Mouse (Mus musculus): Measurements from ENCODE around the gene Scrg1. TPM values are rescaled to one million over a fixed set of nuclear protein-coding genes. Genes with fewer than 3 reads are reported as not detected.

The Scrg1 gene
- polyA plus RNA-seq, 1 experiment from 2014 or later = 0.21 TPM

DNA sequence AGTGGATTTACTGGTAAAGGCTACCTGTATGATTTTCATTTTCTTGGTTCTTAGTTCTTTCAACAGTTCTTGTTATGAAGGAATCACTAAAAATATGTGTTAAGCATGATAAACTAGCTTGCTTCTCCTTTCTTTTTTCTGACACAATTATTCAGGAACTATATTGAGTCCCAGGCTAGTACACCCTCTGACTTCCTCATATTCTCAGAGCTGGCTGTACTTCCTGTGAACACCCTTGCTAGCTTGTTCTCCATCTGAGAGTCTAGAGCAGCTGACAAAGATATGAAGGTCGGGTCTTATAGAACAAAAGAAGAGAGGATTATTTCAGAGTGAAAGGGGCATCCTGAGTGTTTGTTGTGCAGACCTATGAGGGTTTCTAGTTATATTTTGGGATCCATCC, 7.1 kb downstream of the Scrg1 start:
- no peaks in the 10 kb centered on the region for H3K9me3 ChIP-seq
- no peak overlapping the region for H3K9ac ChIP-seq
- no peak overlapping the region for H3K4me2 ChIP-seq (replicated peaks)
- H3K4me1 ChIP-seq (replicated peaks) = no peaks in the 10 kb centered on the region
- H3K27ac ChIP-seq = no peak overlapping the region
- WGBS = 58% methylated on average over 1 of the region's 1 CpGs
- H3K4me3 ChIP-seq (replicated peaks) = no peak overlapping the region
- no peak for ATAC-seq
- no peaks in the 10 kb centered on the region for H3K36me3 ChIP-seq
- H3K27me3 ChIP-seq (replicated peaks) = no peaks in the 10 kb centered on the region

DNA sequence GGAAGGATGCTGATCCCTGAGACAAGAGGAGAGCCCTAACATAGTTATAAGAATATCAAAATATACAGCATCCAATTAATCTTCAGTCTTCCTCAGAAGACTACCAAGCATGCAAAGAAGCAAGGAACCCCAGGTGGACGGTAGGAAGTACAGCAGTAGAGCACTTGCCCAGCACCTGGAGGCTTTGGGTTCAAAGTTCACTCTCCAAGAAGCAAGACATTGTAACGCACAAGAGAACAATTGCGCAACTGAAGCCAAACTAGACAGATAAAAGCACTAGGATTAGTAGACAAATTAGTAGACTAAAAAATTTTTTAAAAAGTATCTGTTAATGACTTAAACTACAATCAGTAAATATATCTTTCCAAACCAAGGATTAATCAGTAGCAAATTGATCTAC, 8.0 kb downstream of the Scrg1 start:
- no peak overlapping the region for H3K9ac ChIP-seq
- ATAC-seq = peak; percentile 76

DNA sequence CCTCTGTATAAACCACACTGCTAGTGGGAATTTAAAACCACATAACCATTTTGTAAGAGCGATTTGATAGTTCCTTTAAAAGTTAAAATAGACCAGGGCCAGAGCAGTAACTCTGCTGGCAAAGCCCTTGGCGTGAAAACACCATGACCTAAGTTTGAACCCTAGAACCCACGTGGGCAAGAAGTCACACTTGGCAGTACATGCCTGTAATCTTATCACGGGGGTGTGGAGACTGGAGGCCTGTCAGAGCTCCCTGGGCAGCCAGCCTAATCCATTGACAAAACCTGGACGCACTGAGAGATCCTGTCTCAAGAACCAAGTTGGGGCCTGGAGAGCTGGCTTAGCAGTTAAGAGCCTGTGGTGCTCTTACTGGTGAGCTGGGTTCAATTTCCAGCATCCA, 12.9 kb downstream of the Scrg1 start:
- no peaks in the 10 kb centered on the region for H3K36me3 ChIP-seq
- 31% methylated on average over 5 of the region's 5 CpGs for WGBS
- H3K27ac ChIP-seq = no peak overlapping the region
- H3K4me2 ChIP-seq (replicated peaks) = no peak overlapping the region
- H3K27me3 ChIP-seq (replicated peaks) = no peaks in the 10 kb centered on the region
- ATAC-seq = peak; percentile 71; the same call in 1 of the 2 replicates
- H3K9ac ChIP-seq = no peak overlapping the region
- no peaks in the 10 kb centered on the region for H3K4me1 ChIP-seq (replicated peaks)
- H3K9me3 ChIP-seq = no peaks in the 10 kb centered on the region
- H3K4me3 ChIP-seq (replicated peaks) = no peak overlapping the region

More for the DNA sequence above, 8.0 kb downstream of the Scrg1 start:
- WGBS = 74% methylated on average over 3 of the region's 3 CpGs
- H3K27ac ChIP-seq = no peak overlapping the region
- no peaks in the 10 kb centered on the region for H3K27me3 ChIP-seq (replicated peaks)
- H3K4me3 ChIP-seq (replicated peaks) = no peak overlapping the region
- H3K4me2 ChIP-seq (replicated peaks) = no peak overlapping the region
- H3K9me3 ChIP-seq = no peaks in the 10 kb centered on the region
- no peaks in the 10 kb centered on the region for H3K4me1 ChIP-seq (replicated peaks)
- H3K36me3 ChIP-seq = no peaks in the 10 kb centered on the region

DNA sequence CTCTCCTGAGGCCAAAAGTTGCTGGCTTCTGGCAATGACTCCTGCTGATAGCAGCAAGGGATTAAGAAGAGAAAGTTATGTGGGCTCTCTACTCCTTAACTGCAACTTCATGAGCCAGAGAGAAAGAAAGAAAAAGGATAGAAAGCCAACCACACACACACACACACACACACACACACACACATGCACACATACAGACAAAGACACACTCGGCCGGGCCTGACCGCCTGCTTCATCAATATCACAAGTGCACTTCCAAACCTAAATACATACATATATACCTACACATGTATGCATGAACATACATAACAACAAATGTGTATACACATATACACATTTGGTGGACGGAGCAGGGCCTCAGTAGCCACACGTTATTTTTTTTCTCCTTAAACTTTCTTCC, 15.1 kb downstream of the Scrg1 start:
- no peak for ATAC-seq
- no peaks in the 10 kb centered on the region for H3K36me3 ChIP-seq
- no peak overlapping the region for H3K27ac ChIP-seq

DNA sequence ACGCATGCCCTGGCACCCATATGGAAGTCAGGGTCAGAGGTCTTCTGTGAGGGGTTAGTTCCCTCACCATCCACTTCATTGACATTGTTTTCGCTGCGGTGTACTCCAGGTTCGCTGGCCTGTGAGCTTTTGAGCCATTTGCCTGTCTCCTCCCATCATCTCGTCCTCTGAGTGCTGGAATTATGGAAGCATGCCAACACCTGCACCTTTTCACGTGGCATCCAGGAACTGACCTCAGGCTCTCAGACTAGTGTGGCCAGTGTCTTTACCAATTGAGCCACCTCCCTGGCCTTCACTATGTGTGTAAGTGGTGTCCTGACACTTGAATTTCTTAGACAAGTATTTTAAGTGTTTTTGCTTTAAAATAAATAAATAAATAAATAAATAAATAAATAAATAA, 18.0 kb downstream of the Scrg1 start:
- no peak overlapping the region for H3K4me3 ChIP-seq (replicated peaks)
- H3K4me1 ChIP-seq (replicated peaks) = no peaks in the 10 kb centered on the region
- H3K4me2 ChIP-seq (replicated peaks) = no peak overlapping the region
- no peak overlapping the region for H3K27ac ChIP-seq
- H3K27me3 ChIP-seq (replicated peaks) = no peaks in the 10 kb centered on the region
- WGBS = 78% methylated on average over 6 of the region's 6 CpGs
- ATAC-seq = no peak
- H3K9ac ChIP-seq = no peak overlapping the region
- H3K36me3 ChIP-seq = no peaks in the 10 kb centered on the region
- H3K9me3 ChIP-seq = no peaks in the 10 kb centered on the region

More for the DNA sequence above, 15.1 kb downstream of the Scrg1 start:
- H3K27me3 ChIP-seq (replicated peaks) = no peaks in the 10 kb centered on the region
- no peak overlapping the region for H3K9ac ChIP-seq
- no peak overlapping the region for H3K4me2 ChIP-seq (replicated peaks)
- H3K4me3 ChIP-seq (replicated peaks) = no peak overlapping the region
- no peaks in the 10 kb centered on the region for H3K4me1 ChIP-seq (replicated peaks)
- 94% methylated on average over 5 of the region's 5 CpGs for WGBS
- H3K9me3 ChIP-seq = no peaks in the 10 kb centered on the region

DNA sequence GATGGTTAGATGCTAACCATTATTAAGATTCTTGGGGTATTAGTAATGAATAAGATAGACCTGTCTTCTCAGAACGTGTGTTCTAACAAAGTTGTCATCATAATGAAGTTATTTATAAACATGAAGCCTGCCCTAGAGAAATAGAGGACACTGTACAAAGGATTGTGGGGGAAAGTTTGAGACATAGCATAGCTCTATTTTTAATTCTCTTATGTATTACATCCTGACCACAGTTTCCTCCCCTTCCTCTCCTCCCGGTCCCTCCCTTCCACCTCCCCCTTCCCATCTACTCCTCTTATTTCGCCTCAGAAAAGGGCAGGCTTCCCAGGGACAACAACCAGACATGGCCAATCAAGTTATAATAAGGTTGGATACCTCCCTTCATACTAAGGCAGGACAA, 22.7 kb downstream of the Scrg1 start:
- no peak for ATAC-seq
- Histone ChIP-seq H3K4me1 (replicated peaks) (no peaks in the 10 kb centered on the region), H3K9me3 (no peaks in the 10 kb centered on the region), H3K4me2 (replicated peaks) (no peak overlapping the region), H3K27ac (no peak overlapping the region), H3K36me3 (0 out of 2 replicates have a peak, but pooled peaks cover 11% of the 10 kb centered on the region), H3K9ac (no peak overlapping the region), H3K4me3 (replicated peaks) (no peak overlapping the region), H3K27me3 (replicated peaks) (no peaks in the 10 kb centered on the region)
- WGBS = 58% methylated on average over 3 of the region's 3 CpGs

DNA sequence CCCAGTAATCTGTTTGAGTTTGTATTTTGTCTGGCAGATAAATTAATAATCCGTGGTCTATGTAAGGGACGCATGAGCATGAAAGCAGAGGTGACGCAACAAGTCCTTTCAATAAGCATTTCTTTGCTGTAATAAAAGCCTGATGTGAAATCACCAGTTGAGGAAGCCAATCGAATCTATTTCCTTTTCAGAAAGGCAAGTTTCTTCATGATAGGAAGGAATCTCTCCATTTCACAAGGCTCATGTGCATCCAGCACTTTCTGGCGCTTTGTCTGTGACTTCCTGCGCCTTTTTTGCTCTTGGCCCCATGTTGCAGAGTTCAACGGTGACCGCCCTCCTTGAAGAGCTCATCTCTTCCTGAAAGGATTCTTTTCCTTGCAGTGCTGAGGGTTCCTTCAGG, 24.0 kb downstream of the Scrg1 start:
- Histone ChIP-seq H3K4me2 (replicated peaks) (no peak overlapping the region), H3K27ac (no peak overlapping the region), H3K36me3 (0 out of 2 replicates have a peak, but pooled peaks cover 11% of the 10 kb centered on the region), H3K27me3 (replicated peaks) (no peaks in the 10 kb centered on the region), H3K4me1 (replicated peaks) (no peaks in the 10 kb centered on the region), H3K9me3 (no peaks in the 10 kb centered on the region), H3K4me3 (replicated peaks) (no peak overlapping the region), H3K9ac (no peak overlapping the region)
- WGBS = 93% methylated on average over 8 of the region's 8 CpGs
- no peak for ATAC-seq

DNA sequence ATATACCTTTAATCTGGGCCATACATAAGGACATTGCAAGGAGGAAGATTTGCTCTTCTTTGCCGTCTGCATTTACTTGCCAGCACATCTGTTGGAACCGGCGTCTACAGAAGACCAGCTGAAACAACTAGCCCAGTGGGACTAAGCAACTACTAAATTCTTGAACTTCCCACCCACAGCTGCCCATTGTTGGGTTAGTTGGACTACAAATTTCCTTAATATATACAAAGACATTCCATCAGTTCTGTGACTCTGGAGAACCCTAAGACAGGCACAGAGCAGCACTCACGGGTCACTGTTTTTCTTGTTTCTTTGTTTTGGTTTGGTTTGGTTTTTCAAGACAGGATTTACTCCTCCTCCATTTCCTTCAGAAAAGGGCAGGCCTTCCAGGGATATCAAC, 24.9 kb downstream of the Scrg1 start:
- H3K4me1 ChIP-seq (replicated peaks) = no peaks in the 10 kb centered on the region
- no peaks in the 10 kb centered on the region for H3K27me3 ChIP-seq (replicated peaks)
- no peak overlapping the region for H3K9ac ChIP-seq
- H3K36me3 ChIP-seq = 0 out of 2 replicates have a peak, but pooled peaks cover 11% of the 10 kb centered on the region
- no peak overlapping the region for H3K27ac ChIP-seq
- H3K4me2 ChIP-seq (replicated peaks) = no peak overlapping the region
- H3K4me3 ChIP-seq (replicated peaks) = no peak overlapping the region
- no peaks in the 10 kb centered on the region for H3K9me3 ChIP-seq
- ATAC-seq = no peak
- WGBS = 77% methylated on average over 4 of the region's 4 CpGs

DNA sequence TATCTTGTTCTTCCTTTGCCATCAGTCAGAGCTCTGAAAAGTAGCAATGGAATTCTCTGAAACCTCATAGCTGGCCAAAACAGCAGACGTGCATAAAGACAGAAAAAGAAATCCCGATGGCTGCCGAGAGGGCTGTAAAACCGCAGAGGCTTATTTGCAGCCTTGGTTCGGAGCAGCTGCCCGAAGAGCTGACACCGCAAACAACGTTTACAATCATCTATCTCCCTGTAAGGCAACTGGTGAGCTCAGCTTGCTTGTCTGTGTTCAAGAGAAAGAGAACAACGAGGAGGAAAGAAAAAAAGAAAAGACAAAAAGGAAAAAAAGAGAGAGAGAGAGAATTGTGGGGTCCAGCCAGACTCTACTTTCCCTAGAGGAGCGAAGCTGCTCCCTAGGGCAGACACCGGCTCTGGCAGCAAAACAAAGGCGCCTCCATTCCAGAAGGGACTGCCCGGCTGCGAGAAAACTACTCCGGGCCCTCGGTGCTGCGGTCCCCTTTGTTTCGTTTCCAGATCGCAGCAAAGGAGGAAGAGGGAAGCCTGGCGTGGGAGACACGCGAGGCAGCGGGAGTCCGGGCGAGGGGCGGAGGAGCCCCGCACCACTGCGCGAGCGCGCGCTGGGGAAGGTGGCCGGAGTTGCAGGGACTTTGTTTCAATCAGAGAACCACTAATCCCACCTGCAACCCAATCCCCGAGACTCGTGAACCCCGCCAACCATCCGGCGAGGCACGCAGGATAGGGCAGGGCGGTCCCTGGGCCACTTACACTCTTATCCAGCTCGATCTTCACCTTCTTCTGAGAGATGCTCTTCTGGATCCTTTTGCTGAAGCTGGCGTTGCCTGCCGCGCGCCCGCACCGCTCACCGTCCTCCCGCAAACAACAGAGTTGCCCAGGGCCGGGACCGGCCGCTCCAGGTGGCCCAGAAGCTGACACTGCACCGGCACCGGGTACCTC, 31.0 kb downstream of the Scrg1 start:
- Histone ChIP-seq H3K9ac (peak overlapping the region; percentile 82), H3K4me2 (replicated peaks) (peak overlapping the region; percentile 69), H3K27me3 (replicated peaks) (no peaks in the 10 kb centered on the region), H3K9me3 (no peaks in the 10 kb centered on the region), H3K36me3 (0 out of 2 replicates have a peak, but pooled peaks cover 4% of the 10 kb centered on the region), H3K4me3 (replicated peaks) (peak overlapping the region; percentile 94), H3K27ac (peak overlapping the region; percentile 95), H3K4me1 (replicated peaks) (0 out of 2 replicates have a peak, but pooled peaks cover 3% of the 10 kb centered on the region)
- peak; percentile 63 for ATAC-seq
- under 1% methylated on average over 54 of the region's 54 CpGs for WGBS

DNA sequence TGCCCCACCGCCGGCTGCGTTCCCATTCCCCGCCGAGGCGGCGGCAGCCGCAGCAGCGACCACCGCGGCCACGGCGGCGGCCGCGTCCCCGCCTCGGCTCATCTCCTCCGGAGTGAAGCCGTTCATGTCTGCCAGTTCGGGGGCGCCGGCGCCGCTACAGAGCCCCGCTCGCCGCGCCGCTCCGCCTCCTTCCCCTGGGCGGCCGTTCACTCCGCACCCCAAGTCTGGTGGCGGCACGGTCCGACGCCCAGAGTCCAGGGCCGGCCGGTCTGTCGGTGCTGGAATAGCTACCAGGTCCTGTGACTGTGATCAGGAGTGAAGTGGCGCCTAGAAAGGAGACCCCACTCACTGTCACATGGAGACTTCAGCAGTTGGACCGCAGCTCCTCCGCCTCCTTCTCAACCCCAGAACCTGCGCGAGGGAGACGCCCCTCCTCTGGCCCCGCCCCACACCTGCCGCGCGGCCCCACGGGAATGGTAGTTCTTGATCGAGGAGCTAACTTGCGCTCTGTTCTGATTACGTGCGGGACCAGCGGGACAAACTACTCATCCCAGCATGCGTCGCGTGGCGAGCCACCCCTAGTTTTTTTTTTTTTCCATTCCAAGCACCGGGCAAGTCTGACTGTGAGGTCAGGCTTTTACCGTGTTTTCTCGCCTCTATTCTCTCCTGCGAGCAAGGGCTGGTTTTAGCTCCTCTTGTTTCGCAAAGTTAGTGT, 31.9 kb downstream of the Scrg1 start, which contains the start of gene Sap30:
TSS of gene Sap30 (minus strand) at position 420 of the 715 bp plus-strand sequence.
- H3K4me1 ChIP-seq (replicated peaks) = 0 out of 2 replicates have a peak, but pooled peaks cover 3% of the 10 kb centered on the region
- peak within 1 kb of the TSS; percentile 94 for H3K4me3 ChIP-seq (replicated peaks)
- peak; percentile 96 for ATAC-seq
- H3K4me2 ChIP-seq (replicated peaks) = peak within 1 kb of the TSS; percentile 87
- H3K9ac ChIP-seq = peak within 1 kb of the TSS; percentile 82
- no peaks in the 10 kb centered on the region for H3K9me3 ChIP-seq
- no peaks in the 10 kb centered on the region for H3K36me3 ChIP-seq
- under 1% methylated on average over 58 of the region's 66 CpGs for WGBS
- no peaks in the 10 kb centered on the region for H3K27me3 ChIP-seq (replicated peaks)
- peak within 1 kb of the TSS; percentile 95 for H3K27ac ChIP-seq

DNA sequence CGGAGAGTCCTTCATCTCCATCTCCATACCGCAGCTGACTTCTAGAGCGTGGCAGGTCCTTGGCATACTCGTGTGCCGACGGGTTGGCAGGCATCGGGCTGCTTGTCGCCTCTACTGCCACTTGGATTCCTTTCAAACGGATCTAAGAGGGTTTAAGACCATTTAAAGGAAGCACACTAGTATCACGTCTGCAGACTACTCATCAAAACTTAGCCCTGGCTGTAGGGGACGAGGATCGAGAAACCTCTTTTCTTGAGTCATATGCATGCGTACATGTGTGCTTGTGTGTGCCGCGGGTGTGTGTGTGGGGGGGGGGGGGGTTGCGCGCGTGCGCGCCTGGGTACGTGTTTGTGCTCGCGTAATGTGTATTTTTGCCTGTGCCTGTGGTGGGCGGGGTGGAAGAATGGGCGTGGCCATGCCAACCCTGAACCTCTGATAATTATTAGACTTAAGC, 32.6 kb downstream of the Scrg1 start:
- Histone ChIP-seq H3K36me3 (no peaks in the 10 kb centered on the region), H3K9me3 (no peaks in the 10 kb centered on the region), H3K4me2 (replicated peaks) (peak overlapping the region; percentile 87), H3K27ac (peak overlapping the region; percentile 81), H3K9ac (peak overlapping the region; percentile 56), H3K4me1 (replicated peaks) (0 out of 2 replicates have a peak, but pooled peaks cover 3% of the 10 kb centered on the region), H3K4me3 (replicated peaks) (peak overlapping the region; percentile 94), H3K27me3 (replicated peaks) (no peaks in the 10 kb centered on the region)
- WGBS = 0% methylated on average over 25 of the region's 25 CpGs
- peak; percentile 39 for ATAC-seq

DNA sequence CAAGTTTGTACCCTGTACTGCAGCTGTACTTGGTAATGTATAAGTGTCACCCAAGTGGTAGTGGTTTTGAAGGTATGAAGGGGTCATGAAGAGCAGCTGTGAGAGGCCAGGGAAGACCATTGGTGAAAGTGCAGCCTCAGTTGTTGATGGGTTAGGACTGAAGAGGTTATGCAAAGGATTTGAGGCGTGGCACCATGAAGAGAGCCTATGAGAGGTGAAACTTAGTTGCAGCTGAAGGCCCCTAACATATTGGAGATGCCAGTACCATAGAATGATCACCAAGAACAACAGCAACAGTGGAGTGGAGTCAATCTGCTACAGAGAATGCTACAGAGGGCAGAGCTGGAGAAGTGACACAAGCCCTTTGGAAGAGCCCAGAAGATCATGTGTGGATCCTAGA, 33.6 kb downstream of the Scrg1 start:
- H3K4me2 ChIP-seq (replicated peaks) = no peak overlapping the region
- H3K4me3 ChIP-seq (replicated peaks) = no peak overlapping the region
- 100% methylated on average over 1 of the region's 1 CpGs for WGBS
- no peak overlapping the region for H3K9ac ChIP-seq
- H3K27me3 ChIP-seq (replicated peaks) = no peaks in the 10 kb centered on the region
- no peaks in the 10 kb centered on the region for H3K36me3 ChIP-seq
- no peak overlapping the region for H3K27ac ChIP-seq
- 0 out of 2 replicates have a peak, but pooled peaks cover 3% of the 10 kb centered on the region for H3K4me1 ChIP-seq (replicated peaks)
- H3K9me3 ChIP-seq = no peaks in the 10 kb centered on the region
- no peak for ATAC-seq
